Mouse (Mus musculus) left cerebral cortex, postnatal 36 days (tissue): ENCODE measurements around the gene P2ry13. TPM values are rescaled to one million over a fixed set of nuclear protein-coding genes. Genes with fewer than 3 reads are reported as not detected.

ENCODE experiments used
- DNase-seq, 2 experiments: peaks; one replicate each; pipeline ENCODE4 v3.0.0; 2021 to 2022; ENCODE audit warnings: low spot score in 2 of 2, mixed read lengths in 1 of 2
- intact Hi-C: fragments of 180-260 bp; cut with DNase I; formaldehyde crosslinking; loops from one replicate; pipeline ENCODE4 v1.15.1; 2025
- total RNA-seq, 2 experiments: library from RNA; stranded (reverse); gene quantifications; 2 replicates each; pipeline ENCODE4 v1.2.3; 2021

Gene P2ry13
- total RNA-seq, 2 experiments from 2014 or later = 10.3 to 11.2 TPM

DNA sequence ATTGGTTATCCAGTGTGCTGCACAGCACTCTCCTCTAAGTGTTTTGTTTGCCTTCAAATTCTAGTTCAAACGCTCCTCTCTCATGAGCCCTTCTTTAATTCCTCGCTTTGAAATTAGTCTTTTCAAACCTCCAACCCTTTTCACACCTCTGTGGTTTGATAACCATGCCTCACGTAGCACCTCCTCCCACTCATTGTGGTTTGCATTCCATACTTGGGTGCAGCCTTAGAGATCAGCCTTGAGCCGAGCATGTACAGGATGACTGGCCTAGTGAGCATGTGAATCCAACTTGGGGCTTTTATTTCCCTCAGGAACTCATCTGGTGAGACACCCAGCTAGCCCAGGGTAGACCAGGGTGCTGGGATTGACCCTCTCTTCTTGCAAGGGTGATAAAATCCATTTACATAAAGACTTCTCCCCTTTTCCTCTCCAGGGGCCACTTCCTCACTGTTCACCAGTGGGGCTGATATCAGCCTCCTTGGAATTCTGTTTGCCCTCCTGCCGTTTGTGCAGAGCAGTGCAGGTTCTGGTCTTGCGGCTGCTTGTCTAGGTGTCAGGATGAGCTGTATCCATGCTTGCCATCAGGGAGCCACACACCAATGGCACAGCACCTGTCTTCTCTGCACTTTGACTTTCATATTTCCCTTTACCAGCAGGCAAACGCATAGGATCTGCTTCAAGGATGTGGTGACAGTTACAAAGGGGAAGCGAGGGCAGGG lies 6.7 kb downstream of the P2ry13 start:
- DNase-seq = no peak
- intact Hi-C loops = no loop called here

DNA sequence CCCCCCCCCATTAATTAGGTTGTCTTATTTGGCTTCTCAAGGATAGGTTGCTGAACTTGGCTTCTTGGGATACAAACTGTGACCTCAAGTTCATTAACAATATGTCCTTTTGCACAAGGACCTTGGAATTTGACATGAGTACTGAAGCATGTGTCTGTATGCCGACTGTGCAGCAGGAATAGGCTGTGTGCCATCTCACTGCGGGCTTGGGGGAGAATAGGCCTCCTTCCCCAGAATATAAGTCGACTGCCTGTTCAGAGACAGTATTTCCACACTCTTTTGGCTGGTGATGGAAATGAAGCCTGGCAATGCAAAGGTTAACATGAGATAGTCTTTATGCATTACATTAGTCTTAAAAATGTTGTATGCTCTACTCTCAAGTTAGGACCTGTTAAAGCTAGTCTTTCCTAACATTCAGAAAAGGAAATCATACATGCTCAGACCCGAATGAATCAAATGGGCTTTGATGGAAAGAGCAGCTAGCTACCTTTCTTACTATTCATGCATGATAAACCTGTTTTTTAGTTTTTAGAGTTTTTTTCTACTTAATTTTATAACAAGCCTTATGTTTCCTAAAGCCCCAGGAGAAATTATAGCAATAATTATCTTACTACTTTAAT lies 13.2 kb downstream of the P2ry13 start:
- intact Hi-C loops = no loop called here
- no peak for DNase-seq

DNA sequence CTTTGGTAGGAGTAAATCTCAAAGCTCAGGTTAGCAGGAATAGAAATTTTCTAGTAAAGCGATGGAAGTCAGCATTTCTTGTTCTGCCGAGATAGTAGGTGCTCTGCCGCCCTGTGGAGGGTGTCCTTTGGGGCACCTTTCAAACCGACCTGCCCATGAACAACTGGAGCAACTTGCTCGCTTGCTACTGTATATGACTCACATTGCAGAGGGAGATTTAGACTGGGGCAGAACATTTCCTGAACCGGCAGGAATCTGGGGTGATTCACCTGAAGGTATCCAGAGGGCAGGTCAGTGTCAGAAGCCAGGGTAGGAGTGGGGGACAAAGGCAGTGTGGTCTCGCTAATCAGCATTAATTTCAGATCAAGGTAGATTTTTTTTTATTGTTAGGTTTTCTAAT lies 15.7 kb downstream of the P2ry13 start, which contains the start of gene Gpr87:
Gene Gpr87, minus strand, starts transcription at position 167 of the 400 bp plus-strand sequence.
- intact Hi-C loops = no loop called here
- no peak for DNase-seq

DNA sequence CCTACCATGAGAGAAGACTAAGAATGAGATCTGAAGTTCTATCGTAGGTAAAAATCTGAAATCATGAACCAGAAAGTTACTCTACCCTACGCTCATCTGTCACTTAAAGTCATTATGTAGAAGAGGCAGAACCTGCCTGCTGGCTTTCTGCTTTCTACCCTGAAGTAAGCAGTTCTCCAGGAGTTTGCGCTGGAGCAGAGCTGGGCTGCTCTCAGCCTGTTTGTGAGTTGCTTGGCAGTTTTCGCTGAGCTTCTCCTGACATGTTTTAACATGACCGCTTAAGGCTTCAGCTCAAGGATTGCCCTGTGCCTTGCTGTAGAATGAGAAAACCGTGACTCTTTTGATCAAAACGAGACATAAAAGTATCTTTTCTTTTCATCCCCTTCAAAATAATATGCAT lies 16.6 kb downstream of the P2ry13 start:
- intact Hi-C loops = no loop called here
- no peak for DNase-seq

DNA sequence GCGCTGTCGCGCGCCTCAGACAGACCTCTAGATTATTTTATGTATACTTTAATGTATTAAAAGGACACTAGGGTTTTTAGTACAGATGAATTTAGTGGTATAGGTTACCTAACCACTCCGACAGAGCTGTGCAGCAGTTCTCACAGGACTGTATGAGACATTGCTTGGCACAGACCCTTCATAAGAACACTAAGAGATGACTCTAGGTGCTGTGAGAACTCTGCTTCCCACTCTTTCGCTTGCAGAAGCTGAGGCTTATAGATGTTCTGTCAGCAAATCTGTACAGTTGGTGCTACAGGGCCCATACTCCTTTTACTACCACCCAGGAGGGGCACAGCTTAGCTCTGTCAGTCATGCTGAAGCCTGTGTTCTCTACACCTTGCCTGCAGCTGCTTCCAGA lies 19.0 kb downstream of the P2ry13 start:
- intact Hi-C loops = no loop called here
- DNase-seq = no peak

DNA sequence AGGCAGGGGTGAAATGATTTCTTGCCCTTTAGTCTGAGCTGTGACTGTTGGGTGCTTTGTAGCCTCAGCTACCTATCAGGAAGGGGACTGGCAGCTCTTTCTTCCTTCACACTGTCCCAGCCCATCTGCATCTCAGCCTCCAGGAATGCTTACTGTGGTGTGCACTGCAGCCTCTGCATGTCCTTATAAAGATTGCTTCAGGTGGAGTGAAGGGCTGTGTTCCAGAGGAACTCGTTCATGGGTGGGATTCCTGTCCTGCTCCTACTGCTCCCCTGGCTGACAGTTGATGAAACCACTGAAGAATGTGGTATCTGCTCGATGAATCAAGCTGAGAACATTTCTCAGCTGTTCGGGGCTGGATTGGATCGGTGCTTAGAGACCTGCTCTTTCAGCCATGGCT lies 23.3 kb downstream of the P2ry13 start:
- DNase-seq = no peak

DNA sequence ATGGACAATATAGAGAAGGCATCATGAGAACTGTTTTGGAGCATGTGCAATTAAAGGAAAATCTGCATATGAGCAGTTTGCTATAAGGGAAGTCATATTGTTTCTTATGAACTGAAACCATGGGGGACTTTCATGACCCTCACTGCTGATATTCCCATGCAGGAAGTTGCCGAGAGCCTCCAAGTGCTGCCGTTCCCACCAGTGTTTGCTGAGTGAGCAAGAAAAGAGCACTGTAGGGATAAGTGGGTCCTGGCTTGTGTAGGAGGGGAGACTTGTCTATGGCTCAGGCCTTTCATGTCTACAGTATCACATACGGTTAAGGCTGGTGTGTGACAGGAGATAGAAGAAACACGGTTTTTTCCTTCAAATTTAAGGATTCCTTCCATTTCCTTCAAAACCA lies 25.0 kb downstream of the P2ry13 start:
- intact Hi-C loops = no loop called here
- no peak for DNase-seq

More for the DNA sequence above, 23.3 kb downstream of the P2ry13 start:
- intact Hi-C loops = no loop called here

DNA sequence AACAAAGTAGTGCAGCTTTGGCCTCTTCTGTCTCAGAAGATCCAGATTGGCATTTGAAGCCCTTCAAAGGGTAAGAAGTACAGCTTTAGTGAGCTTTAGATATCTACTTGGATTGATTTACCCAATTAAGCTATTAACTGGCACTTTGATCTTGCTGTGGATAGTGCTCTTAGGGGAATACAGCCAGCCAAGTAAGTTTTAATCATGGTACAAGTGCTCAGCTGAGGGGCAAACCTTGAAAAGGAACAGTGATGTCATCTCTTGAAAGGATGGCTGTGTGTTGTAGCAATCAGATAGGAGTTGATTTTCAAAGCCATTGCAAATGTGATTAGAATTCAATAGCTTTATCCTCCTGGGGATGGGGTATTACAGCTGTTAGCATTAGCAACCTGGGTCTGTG lies 28.6 kb downstream of the P2ry13 start:
- DNase-seq = no peak
- intact Hi-C loops = no loop called here

DNA sequence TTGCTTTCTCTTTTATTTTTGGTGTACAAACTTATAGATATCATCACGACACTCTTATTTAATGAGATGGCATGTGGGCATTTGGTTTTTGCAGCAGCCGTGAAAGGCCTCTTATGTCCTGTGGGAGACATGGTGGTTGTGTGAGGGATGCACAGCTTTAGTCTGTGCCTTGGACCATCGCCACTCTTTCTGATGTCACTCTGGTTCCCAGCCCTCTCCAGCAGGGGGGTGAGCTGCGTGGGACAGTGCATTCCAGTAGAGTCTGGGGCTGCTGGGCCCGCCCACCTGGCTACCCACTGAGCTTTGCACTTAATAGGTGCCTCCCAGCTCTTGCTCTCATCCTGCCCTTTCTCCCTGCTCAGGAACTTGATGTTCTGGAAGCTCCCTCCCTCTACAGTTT lies 29.5 kb downstream of the P2ry13 start:
- no peak for DNase-seq
- intact Hi-C loops = no loop called here

DNA sequence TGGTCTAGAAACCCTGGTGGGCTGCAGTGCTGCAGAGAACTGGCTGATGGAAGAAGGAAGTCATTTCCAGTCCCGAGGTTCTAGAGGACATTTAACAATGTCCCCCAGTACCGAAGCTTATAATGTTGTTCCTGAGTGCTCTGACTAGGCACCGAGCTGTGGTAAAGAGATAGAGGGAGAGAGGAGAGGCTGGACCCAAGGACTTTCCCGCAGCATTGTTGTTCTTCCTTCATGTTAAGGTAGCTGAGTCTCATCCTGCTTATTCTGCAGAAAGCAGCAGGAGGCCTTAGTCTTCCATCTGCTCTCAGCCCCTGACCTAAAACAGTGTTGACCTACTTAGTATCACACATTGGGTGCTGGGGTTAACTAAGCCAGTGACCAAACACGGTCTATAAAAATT lies 33.8 kb downstream of the P2ry13 start:
- intact Hi-C loops = loop anchor here (2.0 kb wide), 1 partner anchor 32 kb away; no protein-coding TSS in a partner anchor
- DNase-seq = no peak

DNA sequence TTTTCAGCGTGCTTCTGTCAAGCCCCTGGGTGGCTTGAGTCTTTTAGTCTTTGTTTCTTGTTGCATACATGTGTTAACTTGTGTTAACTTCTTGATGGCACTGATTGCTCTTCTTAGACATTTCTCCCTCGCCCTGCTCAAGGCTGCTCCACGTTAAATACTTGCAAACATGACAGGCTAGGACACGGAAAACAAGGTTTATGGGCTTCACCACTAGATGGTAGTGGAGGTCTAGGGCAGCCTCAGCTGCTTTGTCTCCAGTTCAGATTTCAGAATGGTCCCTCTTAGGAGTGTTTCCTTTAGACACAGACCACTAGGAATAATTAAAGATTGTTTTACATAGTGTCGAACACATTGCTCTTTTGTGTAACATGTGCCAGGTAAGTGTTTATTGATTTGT lies 35.4 kb downstream of the P2ry13 start:
- DNase-seq = no peak
- intact Hi-C loops = no loop called here

DNA sequence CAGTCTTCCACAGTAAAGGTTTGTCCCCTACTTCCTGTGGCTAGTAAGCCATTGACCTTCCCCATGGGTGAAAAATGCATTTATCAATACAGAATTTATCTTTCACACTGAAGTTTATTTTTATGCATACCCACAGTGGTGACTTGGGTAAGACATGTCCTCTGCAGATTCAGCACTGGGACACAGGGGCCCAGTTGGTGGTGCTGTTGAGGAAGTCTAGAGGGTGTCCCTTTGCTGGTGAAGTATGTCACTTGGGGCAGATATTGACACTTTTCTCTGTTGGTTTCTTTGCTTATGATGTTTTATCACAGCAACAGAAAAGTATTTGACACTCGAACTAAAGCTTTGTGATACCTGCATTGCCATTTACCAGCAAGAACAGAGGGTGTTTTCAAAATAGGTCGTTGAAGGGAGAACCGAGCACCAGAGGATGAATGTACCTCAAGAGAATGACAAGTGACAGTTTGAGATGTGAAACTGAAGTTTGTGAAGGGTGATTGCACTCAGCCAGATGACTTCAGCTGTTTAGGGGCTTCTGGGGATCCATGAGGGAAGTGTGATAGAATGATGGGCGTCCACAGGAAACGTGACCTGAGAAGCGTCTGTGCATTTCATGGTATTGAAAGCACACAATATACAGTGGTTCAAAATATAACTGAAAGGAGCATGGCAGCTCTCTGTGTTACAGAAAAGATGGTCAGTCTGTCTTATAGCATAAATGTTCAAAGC lies 36.1 kb downstream of the P2ry13 start:
- DNase-seq = no peak
- intact Hi-C loops = no loop called here

DNA sequence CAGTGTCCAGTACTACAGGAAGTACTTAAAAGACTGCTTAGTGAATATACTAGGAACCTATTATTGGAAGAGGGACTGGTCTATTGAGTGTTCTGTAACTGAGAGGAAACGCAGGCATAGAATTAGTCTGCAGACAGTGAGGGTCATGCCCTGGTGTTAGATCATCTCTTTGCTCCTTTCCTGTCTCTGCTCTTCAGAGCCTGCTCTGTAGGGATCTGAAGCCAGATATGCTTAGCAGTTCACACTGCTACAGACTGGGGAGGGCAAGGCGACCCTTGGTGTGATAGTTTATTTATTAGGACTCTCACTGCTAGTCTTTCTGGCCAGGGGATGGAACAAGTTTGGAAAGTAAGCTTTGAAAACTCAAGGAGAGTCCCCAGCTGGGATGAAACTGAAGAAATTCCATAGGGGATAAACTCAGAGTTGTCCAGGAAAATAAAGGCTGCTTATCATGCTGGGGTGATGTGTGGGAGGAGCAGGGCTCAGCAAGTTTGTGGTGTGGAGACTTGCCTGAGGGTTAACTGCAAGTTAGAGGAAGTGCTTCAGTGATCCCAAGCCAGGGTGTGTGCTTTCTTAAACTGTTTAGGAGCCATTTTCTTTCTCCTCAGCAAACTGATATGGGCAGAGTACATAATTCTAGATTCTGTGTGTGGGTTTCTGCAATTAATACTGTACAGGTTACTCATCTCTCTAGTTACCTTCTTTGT lies 40.6 kb downstream of the P2ry13 start:
- no peak for DNase-seq

DNA sequence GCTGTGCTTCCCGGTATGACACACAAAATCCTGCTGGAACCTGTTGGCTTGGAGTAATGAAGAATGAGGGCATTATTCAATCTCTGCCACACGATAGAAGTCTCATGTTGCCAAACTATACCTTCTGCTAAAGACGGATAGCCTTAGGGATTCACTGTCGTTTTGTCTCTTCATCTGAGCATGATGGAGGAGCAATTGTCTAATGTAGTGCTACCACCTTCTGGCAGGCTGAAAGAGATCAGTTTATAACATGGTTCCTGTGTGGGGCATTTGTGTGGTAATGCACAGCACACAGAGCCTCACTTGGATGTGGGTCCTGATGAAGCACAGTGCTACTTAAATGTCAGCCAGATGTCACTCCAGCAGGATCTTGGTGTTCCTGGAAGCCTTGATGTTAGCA lies 41.5 kb downstream of the P2ry13 start:
- DNase-seq = no peak
- intact Hi-C loops = loop anchor here (5.0 kb wide), 1 partner anchor 47 kb away; no protein-coding TSS in a partner anchor

More for the DNA sequence above, 40.6 kb downstream of the P2ry13 start:
- intact Hi-C loops = loop anchor here (5.0 kb wide), 1 partner anchor 48 kb away; no protein-coding TSS in a partner anchor

DNA sequence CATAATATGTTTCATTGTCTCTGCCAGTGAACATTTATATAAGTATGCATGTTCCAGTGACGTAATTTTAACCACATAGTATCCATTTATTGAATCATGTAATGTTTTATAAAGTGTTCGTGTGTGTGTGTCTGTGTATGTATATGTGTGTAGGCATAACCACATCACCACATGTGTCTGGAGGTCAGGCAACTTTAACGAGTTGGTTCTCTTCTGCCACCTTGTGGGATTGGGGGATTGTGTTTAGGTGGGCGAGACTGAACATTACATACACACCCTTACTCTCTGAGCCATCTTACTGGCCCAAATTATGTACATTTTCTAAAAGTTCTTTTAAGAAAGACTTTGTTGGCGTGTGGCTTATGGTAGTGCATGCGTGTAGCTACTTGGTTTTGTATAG lies 42.2 kb downstream of the P2ry13 start:
- intact Hi-C loops = loop anchor here (5.0 kb wide), 1 partner anchor 46 kb away; no protein-coding TSS in a partner anchor
- DNase-seq = no peak

DNA sequence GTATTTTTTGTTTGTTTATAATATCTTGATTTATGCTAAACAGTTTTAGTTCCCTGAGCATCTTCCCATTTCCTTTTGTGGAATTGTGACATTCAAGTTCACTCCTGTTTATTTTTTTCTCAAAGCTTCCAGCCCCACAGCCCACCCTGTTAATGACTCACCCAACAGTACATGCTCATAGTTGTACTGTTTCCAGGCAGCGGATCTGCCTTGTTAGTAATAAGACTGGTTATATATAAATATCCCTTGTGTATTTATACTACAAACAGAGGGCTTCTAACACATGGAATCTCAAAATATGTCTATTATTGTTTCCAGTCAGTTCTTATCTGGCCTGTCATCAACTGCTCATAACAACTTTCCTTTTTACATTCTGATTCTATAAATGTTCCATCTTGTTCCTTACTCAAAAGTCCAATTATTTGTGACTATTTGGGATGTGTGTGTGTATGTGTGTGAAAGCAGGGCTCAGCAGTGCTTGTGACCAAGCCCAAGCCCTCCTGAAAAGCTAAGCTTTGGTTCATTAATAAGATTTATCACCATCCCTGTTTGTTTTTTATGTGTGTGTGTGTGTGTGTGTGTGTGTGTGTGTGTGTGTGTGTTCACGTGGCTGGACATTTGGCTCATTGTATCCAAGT lies 43.1 kb downstream of the P2ry13 start:
- intact Hi-C loops = loop anchor here (5.0 kb wide), 1 partner anchor 45 kb away; no protein-coding TSS in a partner anchor
- DNase-seq = no peak

DNA sequence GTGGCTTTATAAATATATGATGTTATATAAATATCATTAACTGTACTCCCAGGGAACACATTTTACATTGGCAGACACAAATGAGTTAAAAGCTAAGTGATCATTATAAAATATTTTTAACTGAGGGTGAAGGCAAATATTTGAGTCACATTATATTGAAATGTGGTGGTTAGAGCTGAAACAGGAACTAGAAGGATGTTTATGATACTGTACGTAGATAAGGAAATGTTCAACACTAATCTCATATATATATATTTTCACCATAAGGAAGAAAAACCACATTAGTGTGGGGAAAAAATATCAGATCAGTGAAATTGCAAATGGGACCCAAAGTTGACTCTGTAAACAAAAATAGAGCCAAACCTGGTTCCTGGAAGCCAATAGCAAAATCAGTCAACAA lies 50.2 kb downstream of the P2ry13 start:
- DNase-seq = no peak
- intact Hi-C loops = no loop called here
